Mouse (Mus musculus): ENCODE results near the gene Akap8l. TPM values are rescaled to one million over a fixed set of nuclear protein-coding genes. Genes with fewer than 3 reads are reported as not detected.

Akap8l gene
- total and polyA plus RNA-seq, 3 experiments, result 40.0 to 63.8 TPM; not detected in 1

DNA sequence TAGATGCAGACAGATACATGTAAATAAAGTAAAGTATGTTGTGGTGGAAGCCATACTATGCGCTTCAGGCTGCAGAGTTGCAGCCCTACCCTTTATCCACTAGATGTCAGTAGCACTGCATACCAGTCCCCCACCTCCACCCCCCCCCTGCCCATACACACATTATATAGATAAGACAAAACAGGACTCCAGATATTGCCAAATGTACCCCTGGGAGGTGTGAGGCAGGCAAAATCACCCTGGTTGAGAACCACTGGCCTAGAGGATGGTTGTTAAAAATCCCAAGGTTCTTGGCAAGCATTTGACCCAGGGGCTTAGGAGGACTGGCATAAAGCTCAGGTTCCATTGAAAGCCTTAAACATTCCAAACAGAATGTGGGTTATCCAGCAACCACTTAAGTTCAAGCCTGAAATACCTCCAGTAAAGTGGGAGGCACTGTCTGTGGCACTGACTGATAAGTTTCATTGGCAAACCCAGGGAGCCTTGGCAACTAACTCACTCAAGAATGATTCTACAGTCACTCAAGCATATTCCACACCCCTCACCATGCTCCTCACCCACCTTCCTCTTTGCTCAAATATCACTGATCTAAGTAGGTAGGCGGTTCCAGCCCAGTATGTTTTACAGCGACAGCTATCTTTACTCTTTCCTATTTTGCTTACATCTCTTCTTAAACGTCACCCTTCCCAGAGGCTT lies 1.2 kb downstream of the Akap8l start (continued):
- TF ChIP-seq CTCF (IDR thresholded peaks at IDR 0.05 in 2 of 3, conservative IDR thresholded peaks at IDR 0.05 in 1 of 3; ENCODE audit: control insufficient read depth in 1 of 3, insufficient read depth in 1 of 3, low read depth in 2 of 3, low read length in 3 of 3, poor library complexity in 1 of 3, severe bottlenecking in 1 of 3), result peak; percentile 77 to 90 (median 83)

DNA sequence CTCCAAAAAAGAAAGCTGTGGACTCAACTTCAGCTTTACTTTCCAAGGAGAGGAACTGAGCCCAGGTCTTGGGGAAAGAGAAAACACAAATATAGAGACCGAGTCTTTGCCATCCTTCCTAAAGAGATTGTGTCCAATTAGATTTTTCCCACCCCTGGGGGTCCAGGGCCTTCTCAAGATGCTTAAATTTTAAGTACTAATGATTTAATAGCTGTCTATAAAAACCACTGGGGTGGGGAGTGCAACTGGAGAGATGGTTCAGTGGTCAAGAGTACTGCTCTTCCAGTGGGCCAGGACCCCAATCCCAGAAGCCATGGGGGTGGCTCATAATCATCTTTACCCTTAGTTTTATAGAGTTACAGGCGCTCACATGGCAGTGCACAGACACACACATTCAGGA lies 2.0 kb downstream of the Akap8l start:
- Histone ChIP-seq H3K4me3 (ENCODE audit: control insufficient read depth in 1 of 2, insufficient read depth in 1 of 2, low read depth in 2 of 2, low read length in 2 of 2) (no peak overlapping the region), H3K27me3 (ENCODE audit: control insufficient read depth in 1 of 2, insufficient read depth in 2 of 2, low read length in 2 of 2) (no peaks in the 10 kb centered on the region), H3K79me2 (ENCODE audit: control insufficient read depth, insufficient read depth, low read length, poor library complexity) (peaks cover 23% of the 10 kb centered on the region), H3K36me3 (ENCODE audit: control insufficient read depth in 1 of 2, insufficient read depth in 2 of 2, low read length in 2 of 2) (peaks cover 3 to 13% of the 10 kb centered on the region in 2 experiments; a peak in 3 of 4 replicates), H3K4me1 (ENCODE audit: control insufficient read depth in 1 of 2, insufficient read depth in 2 of 2, low read length in 2 of 2) (peaks cover 6 to 8% of the 10 kb centered on the region in 2 experiments; a peak in 3 of 4 replicates), H3K27ac (ENCODE audit: control insufficient read depth, low read depth, low read length) (no peak overlapping the region), H3K9ac (ENCODE audit: control insufficient read depth, low read depth, low read length, poor library complexity, severe bottlenecking) (no peak overlapping the region; the same call in 1 of the 2 replicates), H3K9me3 (replicated peaks; ENCODE audit: insufficient read depth, low read length) (no peaks in the 10 kb centered on the region)
- TF ChIP-seq GABPA (IDR thresholded peaks at IDR 0.05; ENCODE audit: low read depth, low read length) (no peak), NRF1 (IDR thresholded peaks at IDR 0.05; ENCODE audit: insufficient read depth, low read depth, low read length, poor library complexity, severe bottlenecking) (no peak), CHD1 (IDR thresholded peaks at IDR 0.05; ENCODE audit: low read depth, low read length) (no peak), ZNF384 (IDR thresholded peaks at IDR 0.05; ENCODE audit: low read depth, low read length) (no peak), SMC3 (IDR thresholded peaks at IDR 0.05; ENCODE audit: low read depth, low read length) (no peak), ELF1 (IDR thresholded peaks at IDR 0.05; ENCODE audit: low read depth, low read length) (no peak), KAT2A (conservative IDR thresholded peaks at IDR 0.05; ENCODE audit: low read depth, low read length) (no peak), GATA1 (IDR thresholded peaks at IDR 0.05; ENCODE audit: low read depth, low read length) (no peak), EP300 (IDR thresholded peaks at IDR 0.05; ENCODE audit: low read depth in 1 of 2, low read length in 2 of 2) (no peak), RAD21 (IDR thresholded peaks at IDR 0.05; ENCODE audit: low read depth, low read length) (no peak), POLR2A (IDR thresholded peaks at IDR 0.05; ENCODE audit: control insufficient read depth in 1 of 2, insufficient read depth in 1 of 2, low read depth in 1 of 2, low read length in 2 of 2, poor library complexity in 1 of 2) (no peak), TAL1 (IDR thresholded peaks at IDR 0.05; ENCODE audit: low read length) (no peak), USF2 (IDR thresholded peaks at IDR 0.05; ENCODE audit: borderline replicate concordance in 1 of 2, insufficient read depth in 1 of 2, low read depth in 1 of 2, low read length in 2 of 2) (no peak), JUND (IDR thresholded peaks at IDR 0.05; ENCODE audit: low read depth, low read length) (no peak), CTCF (IDR thresholded peaks at IDR 0.05 in 2 of 3, conservative IDR thresholded peaks at IDR 0.05 in 1 of 3; ENCODE audit: control insufficient read depth in 1 of 3, insufficient read depth in 1 of 3, low read depth in 2 of 3, low read length in 3 of 3, poor library complexity in 1 of 3, severe bottlenecking in 1 of 3) (no peak), E2F4 (IDR thresholded peaks at IDR 0.05; ENCODE audit: borderline replicate concordance, low read depth, low read length) (no peak), MYB (IDR thresholded peaks at IDR 0.05; ENCODE audit: low read depth, low read length) (no peak), ZC3H11A (IDR thresholded peaks at IDR 0.05; ENCODE audit: low read depth, low read length) (no peak)
- no peak for DNase-seq (ENCODE audit: low read depth, low spot score)
